Mouse (Mus musculus): ENCODE results near the gene Stk36. TPM values are rescaled to one million over a fixed set of nuclear protein-coding genes. Genes with fewer than 3 reads are reported as not detected.

The Stk36 gene
- 3.0 and 3.2 TPM in 2 replicates for polyA plus RNA-seq (2014; fragmentation: Nextera tagmentation; extraction: Ambion mirVana)

GRCm38 (mm10) chr1:74601267-74601962 is at the start of gene Stk36, which contains the start of gene Rnf25:
Stk36 (plus strand) TSS chr1:74601445.
Rnf25 (minus strand) TSS chr1:74601397.
- H3K4me1 ChIP-seq (replicated peaks; ENCODE audit: control insufficient read depth, insufficient read depth, low read length): peaks cover 2% of the 10 kb centered on the region; the same call in 1 of the 2 replicates
- H3K27ac ChIP-seq (ENCODE audit: low read depth, low read length): no peak within 1 kb of the TSS
- peaks cover 8% of the 10 kb centered on the region; the same call in 1 of the 2 replicates for H3K36me3 ChIP-seq (ENCODE audit: control insufficient read depth, insufficient read depth, low read length)
- peak within 1 kb of the TSS; percentile 75 for H3K9ac ChIP-seq (ENCODE audit: low read depth, low read length)
- H3K4me2 ChIP-seq: peak within 1 kb of the TSS; percentile 81
- H3K4me3 ChIP-seq (ENCODE audit: low read depth, low read length): peak within 1 kb of the TSS; percentile 78
- WGBS: 12% methylated on average over 25 of the region's 25 CpGs
- no peaks in the 10 kb centered on the region for H3K9me3 ChIP-seq (ENCODE audit: control insufficient read depth, low read length)
- DNase-seq (ENCODE audit: low spot score) (peak; percentile 78), ATAC-seq (replicated peaks; ENCODE audit: low FRiP score) (peak; percentile 84)
- H3K27me3 ChIP-seq (replicated peaks; ENCODE audit: control insufficient read depth, insufficient read depth, low read length): no peaks in the 10 kb centered on the region

GRCm38 (mm10) chr1:74559061-74559460 is 42.2 kb upstream of the Stk36 start:
- Histone ChIP-seq H3K4me2 (no peak overlapping the region), H3K9ac (ENCODE audit: low read depth, low read length) (no peak overlapping the region), H3K36me3 (ENCODE audit: control insufficient read depth, insufficient read depth, low read length) (no peaks in the 10 kb centered on the region; the same call in 1 of the 2 replicates), H3K9me3 (ENCODE audit: control insufficient read depth, low read length) (no peaks in the 10 kb centered on the region), H3K27me3 (replicated peaks; ENCODE audit: control insufficient read depth, insufficient read depth, low read length) (no peaks in the 10 kb centered on the region), H3K4me3 (ENCODE audit: low read depth, low read length) (no peak overlapping the region), H3K27ac (ENCODE audit: low read depth, low read length) (no peak overlapping the region), H3K4me1 (replicated peaks; ENCODE audit: control insufficient read depth, insufficient read depth, low read length) (no peaks in the 10 kb centered on the region)
- 65% methylated on average over 5 of the region's 5 CpGs for WGBS
- DNase-seq (ENCODE audit: low spot score) (no peak), ATAC-seq (replicated peaks; ENCODE audit: low FRiP score) (no peak)

GRCm38 (mm10) chr1:74565834-74566233 is 35.4 kb upstream of the Stk36 start:
- WGBS: 83% methylated on average over 6 of the region's 6 CpGs
- no peak overlapping the region for H3K9ac ChIP-seq (ENCODE audit: low read depth, low read length)
- peaks cover 34% of the 10 kb centered on the region for H3K36me3 ChIP-seq (ENCODE audit: control insufficient read depth, insufficient read depth, low read length)
- H3K4me2 ChIP-seq: no peak overlapping the region
- no peak for DNase-seq (ENCODE audit: low spot score)
- H3K9me3 ChIP-seq (ENCODE audit: control insufficient read depth, low read length): no peaks in the 10 kb centered on the region
- H3K4me3 ChIP-seq (ENCODE audit: low read depth, low read length): no peak overlapping the region
- no peak for ATAC-seq (replicated peaks; ENCODE audit: low FRiP score)
- H3K27me3 ChIP-seq (replicated peaks; ENCODE audit: control insufficient read depth, insufficient read depth, low read length): no peaks in the 10 kb centered on the region
- no peaks in the 10 kb centered on the region for H3K4me1 ChIP-seq (replicated peaks; ENCODE audit: control insufficient read depth, insufficient read depth, low read length)
- H3K27ac ChIP-seq (ENCODE audit: low read depth, low read length): no peak overlapping the region

- H3K9me3 ChIP-seq (ENCODE audit: control insufficient read depth, low read length): no peaks in the 10 kb centered on the region
- no peak overlapping the region for H3K4me2 ChIP-seq
- peaks cover 50% of the 10 kb centered on the region for H3K36me3 ChIP-seq (ENCODE audit: control insufficient read depth, insufficient read depth, low read length)
- H3K4me1 ChIP-seq (replicated peaks; ENCODE audit: control insufficient read depth, insufficient read depth, low read length): no peaks in the 10 kb centered on the region
- DNase-seq (ENCODE audit: low spot score) (no peak), ATAC-seq (replicated peaks; ENCODE audit: low FRiP score) (no peak)
- no peak overlapping the region for H3K9ac ChIP-seq (ENCODE audit: low read depth, low read length)
- WGBS: 92% methylated on average over 29 of the region's 29 CpGs
- H3K27ac ChIP-seq (ENCODE audit: low read depth, low read length): no peak overlapping the region
- no peak overlapping the region for H3K4me3 ChIP-seq (ENCODE audit: low read depth, low read length)
- no peaks in the 10 kb centered on the region for H3K27me3 ChIP-seq (replicated peaks; ENCODE audit: control insufficient read depth, insufficient read depth, low read length)
These were observed 31.2 kb upstream of the Stk36 start for GRCm38 (mm10) chr1:74569739-74570719.

GRCm38 (mm10) chr1:74582621-74583020 is 18.6 kb upstream of the Stk36 start:
- no peak for ATAC-seq (replicated peaks; ENCODE audit: low FRiP score)
- Histone ChIP-seq H3K27ac (ENCODE audit: low read depth, low read length) (no peak overlapping the region), H3K36me3 (ENCODE audit: control insufficient read depth, insufficient read depth, low read length) (peaks cover 19% of the 10 kb centered on the region; the same call in 1 of the 2 replicates), H3K4me3 (ENCODE audit: low read depth, low read length) (no peak overlapping the region), H3K4me1 (replicated peaks; ENCODE audit: control insufficient read depth, insufficient read depth, low read length) (peaks cover 13% of the 10 kb centered on the region), H3K9me3 (ENCODE audit: control insufficient read depth, low read length) (no peaks in the 10 kb centered on the region), H3K27me3 (replicated peaks; ENCODE audit: control insufficient read depth, insufficient read depth, low read length) (no peaks in the 10 kb centered on the region), H3K9ac (ENCODE audit: low read depth, low read length) (no peak overlapping the region), H3K4me2 (no peak overlapping the region)
- WGBS: 87% methylated on average over 3 of the region's 3 CpGs
- no peak for DNase-seq (ENCODE audit: low spot score)

GRCm38 (mm10) chr1:74584616-74585398 is 16.4 kb upstream of the Stk36 start:
- H3K27ac ChIP-seq (ENCODE audit: low read depth, low read length): no peak overlapping the region
- no peak overlapping the region for H3K4me3 ChIP-seq (ENCODE audit: low read depth, low read length)
- H3K4me1 ChIP-seq (replicated peaks; ENCODE audit: control insufficient read depth, insufficient read depth, low read length): peaks cover 17% of the 10 kb centered on the region
- WGBS: 84% methylated on average over 3 of the region's 3 CpGs
- H3K4me2 ChIP-seq: no peak overlapping the region
- no peak overlapping the region for H3K9ac ChIP-seq (ENCODE audit: low read depth, low read length)
- DNase-seq (ENCODE audit: low spot score) (no peak), ATAC-seq (replicated peaks; ENCODE audit: low FRiP score) (no peak)
- no peaks in the 10 kb centered on the region for H3K27me3 ChIP-seq (replicated peaks; ENCODE audit: control insufficient read depth, insufficient read depth, low read length)
- H3K36me3 ChIP-seq (ENCODE audit: control insufficient read depth, insufficient read depth, low read length): peaks cover 14% of the 10 kb centered on the region; the same call in 1 of the 2 replicates
- H3K9me3 ChIP-seq (ENCODE audit: control insufficient read depth, low read length): no peaks in the 10 kb centered on the region

- DNase-seq (ENCODE audit: low spot score) (no peak), ATAC-seq (replicated peaks; ENCODE audit: low FRiP score) (no peak)
- under 1% methylated on average over 24 of the region's 24 CpGs for WGBS
These were observed 13.9 kb upstream of the Stk36 start for GRCm38 (mm10) chr1:74587233-74587772.

More at GRCm38 (mm10) chr1:74587233-74587772, 13.9 kb upstream of the Stk36 start:
- H3K27ac ChIP-seq (ENCODE audit: low read depth, low read length): peak overlapping the region; percentile 71
- peak overlapping the region; percentile 98 for H3K4me2 ChIP-seq
- H3K9ac ChIP-seq (ENCODE audit: low read depth, low read length): peak overlapping the region; percentile 84
- no peaks in the 10 kb centered on the region for H3K9me3 ChIP-seq (ENCODE audit: control insufficient read depth, low read length)
- H3K4me1 ChIP-seq (replicated peaks; ENCODE audit: control insufficient read depth, insufficient read depth, low read length): peaks cover 17% of the 10 kb centered on the region
- no peaks in the 10 kb centered on the region for H3K27me3 ChIP-seq (replicated peaks; ENCODE audit: control insufficient read depth, insufficient read depth, low read length)
- peak overlapping the region; percentile 89 for H3K4me3 ChIP-seq (ENCODE audit: low read depth, low read length)
- peaks cover 24% of the 10 kb centered on the region for H3K36me3 ChIP-seq (ENCODE audit: control insufficient read depth, insufficient read depth, low read length)
